Mouse (Mus musculus): ENCODE measurements at regions not wholly inside any gene's neighbourhood (a gene's known extent, or its start where the extent isn't known, plus 50 kb on each side); places are given as distances from the start of the nearest gene placed in this dataset.
"Not testable (repeated sequence)": the region's sequence is repeated elsewhere in the genome, so short reads cannot be mapped to it uniquely, and the experiment has no call there.

DNA sequence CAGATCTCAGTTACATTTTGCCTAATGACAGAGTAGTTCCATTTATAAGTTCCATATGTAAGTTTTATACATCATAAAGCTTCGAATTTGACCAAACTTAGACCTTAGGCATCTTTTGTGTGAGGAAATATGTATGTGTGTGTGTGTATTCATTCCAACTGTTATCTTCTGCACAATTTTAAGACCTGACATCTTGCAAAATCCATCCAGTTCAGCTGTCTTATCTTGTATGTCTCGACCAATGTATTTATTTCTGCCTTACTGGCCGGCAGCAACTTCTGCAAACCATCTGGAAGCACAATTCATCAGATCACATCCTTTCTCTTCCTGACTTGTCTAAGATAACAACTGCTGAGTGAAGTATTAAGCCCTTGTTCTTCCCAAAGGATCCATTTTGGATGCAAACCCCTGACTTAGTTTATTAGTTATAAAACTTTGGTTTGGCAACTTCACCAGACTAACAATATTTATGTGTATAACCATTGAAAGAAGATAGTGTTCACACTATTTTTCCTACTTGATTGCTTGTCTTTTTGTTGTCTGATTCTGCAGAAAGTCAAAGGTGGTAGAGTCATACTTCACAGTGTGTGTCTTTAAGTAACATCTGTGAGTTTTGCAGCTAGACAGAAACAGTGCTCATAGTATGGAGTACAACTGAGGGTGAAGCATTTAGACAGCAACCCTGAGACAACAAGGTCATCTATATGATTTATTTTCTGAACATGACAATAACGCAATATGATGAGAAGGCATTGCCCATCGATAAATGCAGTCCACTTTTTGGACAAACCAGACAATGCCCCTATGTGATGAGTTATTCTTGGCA lies 622.0 kb upstream of the Marcks start:
- Histone ChIP-seq H3K9ac (replicated peaks) (no peak overlapping the region), H3K4me3 (ENCODE audit: low read depth, low read length) (no peak overlapping the region), H3K4me1 (ENCODE audit: insufficient read depth) (no peaks in the 10 kb centered on the region), H3K9me3 (ENCODE audit: low read length) (no peaks in the 10 kb centered on the region), H3K27me3 (ENCODE audit: insufficient read depth, low read length) (no peaks in the 10 kb centered on the region), H3K27ac (ENCODE audit: low read depth) (no peak overlapping the region), H3K36me3 (replicated peaks; ENCODE audit: insufficient read depth, low read length) (no peaks in the 10 kb centered on the region), H3K4me2 (ENCODE audit: low read depth, low read length) (no peak overlapping the region)
- DNase-seq (no peak), ATAC-seq (no peak)
- TF ChIP-seq CTCF (IDR thresholded peaks at IDR 0.05; ENCODE audit: low read depth) (no peak), EP300 (IDR thresholded peaks at IDR 0.05; ENCODE audit: low read depth) (no peak)
- 60% methylated on average over 5 of the region's 5 CpGs for WGBS (ENCODE audit: insufficient replicate concordance)

DNA sequence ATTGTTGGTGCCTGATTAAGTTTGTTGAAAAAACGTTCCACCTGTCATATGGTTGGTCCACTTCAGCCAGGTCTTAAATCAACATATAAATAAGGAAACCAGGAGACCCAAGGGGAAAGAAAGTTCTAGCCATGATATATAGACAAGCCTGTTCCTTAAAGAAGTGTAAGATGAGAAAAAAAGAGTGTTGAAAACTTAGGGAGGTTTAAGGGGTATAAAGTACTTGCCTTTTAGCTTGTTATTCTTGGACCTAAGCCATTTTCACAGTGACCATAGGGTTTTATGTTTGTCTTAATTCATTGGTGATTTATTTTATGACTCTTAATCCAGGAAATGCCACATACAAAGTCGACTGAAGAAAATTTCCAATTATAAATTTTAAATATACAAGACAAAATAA lies 602.9 kb upstream of the Marcks start:
- DNase-seq (no peak), ATAC-seq (no peak)
- H3K4me3 ChIP-seq (ENCODE audit: low read depth, low read length), result no peak overlapping the region
- 34% methylated on average over 2 of the region's 2 CpGs for WGBS (ENCODE audit: insufficient replicate concordance)
- H3K27me3 ChIP-seq (ENCODE audit: insufficient read depth, low read length), result no peaks in the 10 kb centered on the region
- no peak overlapping the region for H3K9ac ChIP-seq (replicated peaks)
- TF ChIP-seq CTCF (IDR thresholded peaks at IDR 0.05; ENCODE audit: low read depth) (no peak), EP300 (IDR thresholded peaks at IDR 0.05; ENCODE audit: low read depth) (no peak)
- H3K27ac ChIP-seq (ENCODE audit: low read depth), result no peak overlapping the region
- H3K9me3 ChIP-seq (ENCODE audit: low read length), result no peaks in the 10 kb centered on the region
- no peaks in the 10 kb centered on the region for H3K4me1 ChIP-seq (ENCODE audit: insufficient read depth)
- H3K36me3 ChIP-seq (replicated peaks; ENCODE audit: insufficient read depth, low read length), result no peaks in the 10 kb centered on the region
- no peak overlapping the region for H3K4me2 ChIP-seq (ENCODE audit: low read depth, low read length)

DNA sequence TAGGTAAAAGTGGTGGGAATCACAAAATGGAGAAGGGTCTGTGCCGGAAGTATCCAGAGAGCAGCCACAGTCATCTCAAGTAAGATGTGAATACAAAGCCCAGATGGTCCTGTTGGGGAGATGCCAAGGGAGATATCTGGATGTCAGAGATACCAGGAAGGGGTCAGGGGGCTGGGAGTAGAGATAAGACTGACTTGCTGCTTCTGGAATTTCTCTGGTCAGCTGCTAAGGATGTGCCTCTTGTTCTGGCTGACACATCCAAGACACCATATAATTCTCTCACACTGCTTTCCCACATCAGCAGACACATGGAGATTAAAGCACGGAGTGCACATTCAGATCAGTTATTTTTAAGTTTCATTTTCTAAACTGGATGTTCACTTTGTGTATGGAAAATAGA lies 600.3 kb upstream of the Marcks start:
- TF ChIP-seq CTCF (IDR thresholded peaks at IDR 0.05; ENCODE audit: low read depth) (no peak), EP300 (IDR thresholded peaks at IDR 0.05; ENCODE audit: low read depth) (no peak)
- WGBS (ENCODE audit: insufficient replicate concordance), result 46% methylated on average over 2 of the region's 2 CpGs
- DNase-seq, result no peak
- Histone ChIP-seq H3K4me1 (ENCODE audit: insufficient read depth) (no peaks in the 10 kb centered on the region), H3K27me3 (ENCODE audit: insufficient read depth, low read length) (no peaks in the 10 kb centered on the region), H3K36me3 (replicated peaks; ENCODE audit: insufficient read depth, low read length) (no peaks in the 10 kb centered on the region), H3K9me3 (ENCODE audit: low read length) (no peaks in the 10 kb centered on the region), H3K9ac (replicated peaks) (no peak overlapping the region), H3K27ac (ENCODE audit: low read depth) (no peak overlapping the region), H3K4me2 (ENCODE audit: low read depth, low read length) (no peak overlapping the region), H3K4me3 (ENCODE audit: low read depth, low read length) (no peak overlapping the region)
- no peak for ATAC-seq

DNA sequence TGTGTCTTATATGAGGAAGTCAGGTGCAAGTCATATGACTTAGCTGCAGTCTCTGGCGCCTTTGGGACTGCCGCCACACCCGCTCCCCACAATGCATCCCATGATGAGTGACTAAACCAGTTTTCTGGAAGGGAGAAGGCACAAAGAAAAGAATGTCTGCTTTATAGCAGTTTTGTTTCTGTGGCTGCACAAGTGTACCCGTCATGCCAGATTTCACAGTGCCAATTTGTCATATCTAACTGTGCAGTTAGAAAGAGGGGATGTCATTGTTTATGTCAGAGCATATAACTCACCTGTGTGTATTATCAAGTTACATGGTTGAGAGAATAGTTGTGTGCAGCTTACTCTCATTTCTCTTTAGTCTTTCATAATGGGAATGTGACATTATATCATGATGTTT lies 586.9 kb upstream of the Marcks start:
- DNase-seq (no peak), ATAC-seq (no peak)
- no peaks in the 10 kb centered on the region for H3K4me1 ChIP-seq (ENCODE audit: insufficient read depth)
- H3K36me3 ChIP-seq (replicated peaks; ENCODE audit: insufficient read depth, low read length), result no peaks in the 10 kb centered on the region
- no peaks in the 10 kb centered on the region for H3K9me3 ChIP-seq (ENCODE audit: low read length)
- H3K9ac ChIP-seq (replicated peaks), result no peak overlapping the region
- H3K27ac ChIP-seq (ENCODE audit: low read depth), result no peak overlapping the region
- no peaks in the 10 kb centered on the region for H3K27me3 ChIP-seq (ENCODE audit: insufficient read depth, low read length)
- H3K4me2 ChIP-seq (ENCODE audit: low read depth, low read length), result no peak overlapping the region
- H3K4me3 ChIP-seq (ENCODE audit: low read depth, low read length), result no peak overlapping the region
- 80% methylated on average over 4 of the region's 4 CpGs for WGBS (ENCODE audit: insufficient replicate concordance)
- TF ChIP-seq CTCF (IDR thresholded peaks at IDR 0.05; ENCODE audit: low read depth) (no peak), EP300 (IDR thresholded peaks at IDR 0.05; ENCODE audit: low read depth) (no peak)

DNA sequence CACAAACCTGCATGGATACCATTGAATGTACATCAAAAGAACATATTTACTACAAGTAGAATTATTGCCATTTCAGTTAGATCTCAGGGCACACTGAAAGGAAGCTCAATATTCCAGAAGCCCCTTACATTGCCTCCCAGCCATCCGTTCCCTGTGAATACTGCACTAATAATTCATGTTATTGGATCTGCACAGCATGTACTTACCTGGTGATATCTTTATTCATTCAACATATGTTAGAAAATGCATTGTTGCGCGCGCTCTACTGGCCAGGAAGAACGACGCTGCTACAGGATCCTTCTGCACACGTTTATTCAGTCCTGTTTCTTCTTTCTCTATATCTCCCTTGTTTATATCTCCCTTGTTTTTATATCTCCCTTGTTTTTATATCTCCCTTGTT lies 586.3 kb upstream of the Marcks start:
- not testable (repeated sequence) for H3K4me2 ChIP-seq (ENCODE audit: low read depth, low read length); H3K9ac ChIP-seq (replicated peaks); H3K4me3 ChIP-seq (ENCODE audit: low read depth, low read length); H3K36me3 ChIP-seq (replicated peaks; ENCODE audit: insufficient read depth, low read length); ATAC-seq; H3K9me3 ChIP-seq (ENCODE audit: low read length); H3K4me1 ChIP-seq (ENCODE audit: insufficient read depth); DNase-seq; H3K27me3 ChIP-seq (ENCODE audit: insufficient read depth, low read length); H3K27ac ChIP-seq (ENCODE audit: low read depth)
- WGBS (ENCODE audit: insufficient replicate concordance), result 81% methylated on average over 7 of the region's 7 CpGs

DNA sequence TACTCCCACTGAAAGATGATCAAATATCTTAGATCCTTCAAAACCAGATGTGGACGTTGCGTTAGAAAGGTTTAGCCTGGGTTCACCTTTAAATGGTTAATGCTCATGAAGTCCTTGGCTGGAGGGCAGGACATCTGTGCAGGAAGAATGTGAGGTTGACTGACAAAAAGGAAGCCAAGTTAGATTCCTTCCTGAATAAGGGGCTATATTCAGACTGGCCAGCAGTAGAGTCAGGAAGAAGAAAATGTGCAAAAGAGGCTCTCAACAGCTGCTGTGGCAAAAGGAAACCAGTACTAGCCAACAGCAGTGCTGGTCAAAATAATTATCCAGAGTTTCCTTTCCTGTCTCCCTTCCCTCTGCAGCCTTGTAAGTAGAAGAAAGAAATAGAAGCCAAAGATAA lies 582.0 kb upstream of the Marcks start:
- Histone ChIP-seq H3K36me3 (replicated peaks; ENCODE audit: insufficient read depth, low read length) (no peaks in the 10 kb centered on the region), H3K27me3 (ENCODE audit: insufficient read depth, low read length) (no peaks in the 10 kb centered on the region), H3K4me1 (ENCODE audit: insufficient read depth) (no peaks in the 10 kb centered on the region), H3K27ac (ENCODE audit: low read depth) (no peak overlapping the region), H3K9me3 (ENCODE audit: low read length) (no peaks in the 10 kb centered on the region), H3K9ac (replicated peaks) (no peak overlapping the region), H3K4me3 (ENCODE audit: low read depth, low read length) (no peak overlapping the region), H3K4me2 (ENCODE audit: low read depth, low read length) (no peak overlapping the region)
- ATAC-seq (no peak), DNase-seq (no peak)
- 40% methylated on average over 2 of the region's 2 CpGs for WGBS (ENCODE audit: insufficient replicate concordance)
- TF ChIP-seq EP300 (IDR thresholded peaks at IDR 0.05; ENCODE audit: low read depth) (no peak), CTCF (IDR thresholded peaks at IDR 0.05; ENCODE audit: low read depth) (no peak)

DNA sequence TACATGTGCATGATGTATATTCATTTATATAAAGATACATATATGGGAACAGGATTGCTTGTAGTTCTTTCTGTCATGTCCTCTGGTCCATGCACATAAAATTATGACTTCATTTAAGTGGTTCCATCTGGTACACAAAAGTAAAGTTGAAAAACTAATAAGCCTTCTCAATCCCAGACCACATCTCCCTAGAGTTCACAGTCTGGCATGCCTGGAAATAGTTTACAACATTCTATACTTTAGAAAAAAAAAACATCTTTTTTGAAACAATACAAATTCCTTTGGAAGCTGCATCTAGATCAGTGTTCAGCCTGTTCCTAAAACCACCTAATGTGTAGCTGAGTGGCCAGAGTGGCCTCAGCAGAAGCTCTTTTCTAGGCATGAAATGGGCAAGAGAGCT lies 578.2 kb upstream of the Marcks start:
- ATAC-seq, result no peak
- no peak overlapping the region for H3K4me3 ChIP-seq (ENCODE audit: low read depth, low read length)
- no peaks in the 10 kb centered on the region for H3K4me1 ChIP-seq (ENCODE audit: insufficient read depth)
- no peaks in the 10 kb centered on the region for H3K9me3 ChIP-seq (ENCODE audit: low read length)
- no peak overlapping the region for H3K9ac ChIP-seq (replicated peaks)
- DNase-seq, result no peak
- no peaks in the 10 kb centered on the region for H3K36me3 ChIP-seq (replicated peaks; ENCODE audit: insufficient read depth, low read length)
- H3K27me3 ChIP-seq (ENCODE audit: insufficient read depth, low read length), result no peaks in the 10 kb centered on the region
- no peak overlapping the region for H3K4me2 ChIP-seq (ENCODE audit: low read depth, low read length)
- TF ChIP-seq EP300 (IDR thresholded peaks at IDR 0.05; ENCODE audit: low read depth) (no peak), CTCF (IDR thresholded peaks at IDR 0.05; ENCODE audit: low read depth) (no peak)
- H3K27ac ChIP-seq (ENCODE audit: low read depth), result no peak overlapping the region
